Mouse (Mus musculus) CH12.LX (cell line): ENCODE measurements around the gene Selenos.

Source experiments
- CTCF ChIP-seq, 2 experiments: IDR thresholded peaks in 1 of 2; conservative IDR thresholded peaks in 1 of 2; 2 replicates each; pipeline ENCODE4 v1.5.1; 2011 to 2012; ENCODE audit warnings: low read depth in 2 of 2, low read length in 2 of 2, improper control_type of control experiment in 1 of 2, inconsistent platforms in 1 of 2, mild to moderate bottlenecking in 1 of 2, moderate library complexity in 1 of 2
- ETS1 ChIP-seq: conservative IDR thresholded peaks from 2 replicates; pipeline ENCODE4 v1.6.1; 2012; ENCODE audit warnings: low read depth, mild to moderate bottlenecking, inconsistent platforms, low read length, improper control_type of control experiment, moderate library complexity
- MXI1 ChIP-seq: IDR thresholded peaks from 2 replicates; pipeline ENCODE4 v1.6.1; 2011; ENCODE audit warnings: mild to moderate bottlenecking, low read depth, low read length, improper control_type of control experiment
- POLR2A ChIP-seq: IDR thresholded peaks from 2 replicates; pipeline ENCODE4 v1.6.1; 2011; ENCODE audit warnings: low read depth, mild to moderate bottlenecking, improper control_type of control experiment, low read length

DNA sequence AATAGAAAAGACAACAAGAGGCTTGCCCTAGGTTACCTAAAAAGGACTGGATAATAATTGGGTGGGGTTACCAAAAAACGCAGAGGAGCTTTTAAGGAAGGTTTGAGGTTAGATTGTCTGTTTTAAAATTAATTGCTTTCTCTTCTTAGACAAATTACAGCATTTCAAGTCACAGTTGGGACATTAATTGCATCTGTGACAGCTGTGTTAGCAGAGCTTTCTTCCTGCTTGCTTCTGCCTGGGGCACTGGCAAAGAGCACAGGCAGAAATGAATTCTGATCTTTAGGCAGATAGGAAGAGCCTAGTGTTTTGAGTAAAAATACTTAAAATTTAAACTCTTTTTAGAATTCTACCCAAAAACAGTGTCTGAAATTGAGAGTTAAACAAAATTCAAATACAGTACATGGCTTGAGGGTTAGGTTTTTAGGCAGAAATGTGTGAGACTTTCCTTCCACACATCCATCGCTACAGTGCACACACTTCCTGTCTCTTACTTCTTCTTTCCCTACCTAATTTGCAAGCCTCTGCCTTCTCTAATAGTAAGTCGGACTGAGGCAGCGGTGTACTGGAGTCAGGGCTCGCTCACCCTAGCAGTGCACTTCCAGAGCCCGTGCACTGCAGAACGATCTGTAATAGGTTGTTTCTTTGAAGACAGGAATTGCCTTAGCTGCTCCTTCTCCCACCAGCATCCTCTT lies 41.4 kb downstream of the Selenos start:
- TF ChIP-seq CTCF (conservative IDR thresholded peaks at IDR 0.05 in 1 of 2, IDR thresholded peaks at IDR 0.05 in 1 of 2; ENCODE audit: low read depth in 2 of 2, low read length in 2 of 2) (no peak), POLR2A (no peak), MXI1 (no peak), ETS1 (peak; percentile 34; the same call in 1 of the 2 replicates)
